Mouse (Mus musculus): ENCODE data around the gene Cxcr5.
A peak's percentile ranks its signal among the peaks of the same experiment; 100 is the strongest.

- TF ChIP-seq CTCF (IDR thresholded peaks at IDR 0.05) (peak; percentile 97), EP300 (IDR thresholded peaks at IDR 0.05) (no peak)
Observed at GRCm38 (mm10) chr9:44502006-44502405, 59.7 kb downstream of the Cxcr5 start.

Measured in lung, postnatal 0 days (tissue).